Mouse (Mus musculus): ENCODE measurements around the gene Prkab2.

Prkab2 gene

DNA sequence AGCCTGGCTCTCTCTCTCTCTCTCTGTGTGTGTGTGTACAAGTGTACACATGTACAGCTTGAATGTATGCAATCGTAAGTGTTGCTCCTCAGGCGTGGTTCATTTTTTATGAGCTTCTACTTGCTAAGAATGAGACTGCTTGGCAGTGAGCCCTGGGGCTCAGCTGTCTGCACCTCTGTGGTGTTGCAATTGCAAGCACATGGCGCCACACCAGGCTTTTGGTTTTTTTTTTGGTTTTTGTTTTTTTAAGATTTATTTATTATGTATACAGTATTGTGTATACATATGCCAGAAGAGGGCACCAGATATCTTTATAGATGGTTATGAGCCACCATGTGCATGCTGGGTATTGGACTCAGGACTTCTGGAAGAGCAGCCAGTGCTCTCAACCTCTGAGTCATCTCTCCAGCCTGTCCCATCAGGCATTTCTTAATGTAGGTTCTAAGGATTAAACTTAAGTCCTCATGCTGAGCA lies 23.7 kb upstream of the Prkab2 start:
- Histone ChIP-seq H3K36me3 (ENCODE audit: insufficient read depth, low read length) (no peaks in the 10 kb centered on the region), H3K27me3 (ENCODE audit: insufficient read depth, low read length) (peaks cover 4% of the 10 kb centered on the region; the same call in 1 of the 2 replicates), H3K9me3 (ENCODE audit: low read length) (no peaks in the 10 kb centered on the region), H3K4me1 (replicated peaks; ENCODE audit: low read depth, low read length) (no peaks in the 10 kb centered on the region), H3K4me3 (replicated peaks; ENCODE audit: low read length) (no peak overlapping the region)
- TF ChIP-seq POU5F1 (IDR thresholded peaks at IDR 0.05; ENCODE audit: borderline replicate concordance, low read length) (no peak), CTCF (conservative IDR thresholded peaks at IDR 0.05; ENCODE audit: low read length) (no peak), NANOG (IDR thresholded peaks at IDR 0.05; ENCODE audit: borderline replicate concordance, low read length) (no peak)

DNA sequence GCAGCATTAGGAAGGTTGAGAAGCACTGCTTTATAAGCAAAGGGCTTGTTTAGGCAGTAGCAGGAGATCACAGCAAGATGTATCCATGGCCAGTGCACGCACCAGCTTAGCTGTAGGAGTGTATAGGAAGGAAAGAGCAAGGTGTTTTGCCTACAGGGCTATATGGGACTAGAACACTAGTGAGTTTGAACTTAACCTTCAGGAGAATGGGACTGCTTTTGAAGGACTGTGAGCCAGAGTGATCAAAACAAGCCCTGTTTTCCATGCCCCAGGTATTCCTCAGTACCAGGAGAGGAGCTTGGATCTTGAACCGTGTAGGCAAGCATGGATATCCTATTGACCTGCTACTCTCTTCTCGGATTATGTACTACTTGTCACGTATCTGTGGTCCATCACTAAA lies 16.6 kb upstream of the Prkab2 start:
- Histone ChIP-seq H3K9me3 (ENCODE audit: low read length) (no peaks in the 10 kb centered on the region), H3K4me3 (replicated peaks; ENCODE audit: low read length) (no peak overlapping the region), H3K4me1 (replicated peaks; ENCODE audit: low read depth, low read length) (no peaks in the 10 kb centered on the region), H3K27me3 (ENCODE audit: insufficient read depth, low read length) (no peaks in the 10 kb centered on the region), H3K36me3 (ENCODE audit: insufficient read depth, low read length) (no peaks in the 10 kb centered on the region)
- no peak for TF ChIP-seq POU5F1 (IDR thresholded peaks at IDR 0.05; ENCODE audit: borderline replicate concordance, low read length)
- no peak for TF ChIP-seq NANOG (IDR thresholded peaks at IDR 0.05; ENCODE audit: borderline replicate concordance, low read length)
- no peak for TF ChIP-seq CTCF (conservative IDR thresholded peaks at IDR 0.05; ENCODE audit: low read length)

DNA sequence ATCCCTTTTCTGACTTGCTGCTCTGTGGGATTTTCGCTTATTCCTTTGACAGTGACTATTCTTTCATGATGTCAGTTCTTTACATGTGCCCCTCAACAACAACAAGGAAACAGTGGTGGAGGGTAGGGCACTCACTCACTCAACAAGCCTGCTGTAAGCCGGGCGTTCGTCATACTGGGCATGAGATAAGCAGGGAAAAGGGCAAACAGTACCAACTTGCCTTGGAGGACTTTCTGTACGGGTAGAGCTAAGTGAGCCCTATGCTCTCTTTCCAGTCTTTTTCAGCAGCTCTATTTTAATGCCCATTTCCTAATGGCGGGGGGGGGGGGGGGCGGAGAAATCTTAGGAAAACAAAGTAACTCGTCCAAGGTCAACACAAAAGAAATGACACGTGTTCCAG lies 16.0 kb upstream of the Prkab2 start:
- Histone ChIP-seq H3K4me1 (replicated peaks; ENCODE audit: low read depth, low read length) (no peaks in the 10 kb centered on the region), H3K9me3 (ENCODE audit: low read length) (no peaks in the 10 kb centered on the region), H3K4me3 (replicated peaks; ENCODE audit: low read length) (no peak overlapping the region), H3K36me3 (ENCODE audit: insufficient read depth, low read length) (no peaks in the 10 kb centered on the region), H3K27me3 (ENCODE audit: insufficient read depth, low read length) (no peaks in the 10 kb centered on the region)
- no peak for TF ChIP-seq POU5F1 (IDR thresholded peaks at IDR 0.05; ENCODE audit: borderline replicate concordance, low read length)
- TF ChIP-seq NANOG (IDR thresholded peaks at IDR 0.05; ENCODE audit: borderline replicate concordance, low read length): no peak
- no peak for TF ChIP-seq CTCF (conservative IDR thresholded peaks at IDR 0.05; ENCODE audit: low read length)

GRCm38 (mm10) chr3:97648518-97648917 lies 9.5 kb upstream of the Prkab2 start:
- TF ChIP-seq POU5F1 (IDR thresholded peaks at IDR 0.05; ENCODE audit: borderline replicate concordance, low read length) (no peak), CTCF (conservative IDR thresholded peaks at IDR 0.05; ENCODE audit: low read length) (no peak), NANOG (IDR thresholded peaks at IDR 0.05; ENCODE audit: borderline replicate concordance, low read length) (no peak)
- no peaks in the 10 kb centered on the region for H3K36me3 ChIP-seq (ENCODE audit: insufficient read depth, low read length)
- no peaks in the 10 kb centered on the region for H3K4me1 ChIP-seq (replicated peaks; ENCODE audit: low read depth, low read length)
- no peaks in the 10 kb centered on the region for H3K27me3 ChIP-seq (ENCODE audit: insufficient read depth, low read length)
- H3K4me3 ChIP-seq (replicated peaks; ENCODE audit: low read length): no peak overlapping the region
- H3K9me3 ChIP-seq (ENCODE audit: low read length): no peaks in the 10 kb centered on the region

DNA sequence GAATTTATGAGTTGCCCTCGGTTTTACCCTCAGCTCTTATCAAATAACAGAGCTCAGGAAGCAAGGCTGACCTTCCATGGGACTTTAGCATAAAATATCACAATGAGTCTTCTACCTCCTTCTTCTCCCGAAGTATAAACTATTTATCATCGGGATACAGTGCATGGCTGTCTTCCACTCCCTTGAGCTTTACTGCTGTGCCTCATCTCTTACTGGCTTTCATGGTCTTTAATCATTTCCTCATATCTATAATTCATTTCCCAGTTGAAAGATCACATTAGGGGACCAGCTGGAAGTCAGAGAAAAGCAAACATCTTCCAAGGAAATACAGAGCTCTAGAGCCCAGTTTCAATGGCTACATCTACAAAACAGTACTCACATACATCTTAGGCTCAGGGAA lies 9.0 kb upstream of the Prkab2 start:
- TF ChIP-seq NANOG (IDR thresholded peaks at IDR 0.05; ENCODE audit: borderline replicate concordance, low read length) (no peak), POU5F1 (IDR thresholded peaks at IDR 0.05; ENCODE audit: borderline replicate concordance, low read length) (no peak), CTCF (conservative IDR thresholded peaks at IDR 0.05; ENCODE audit: low read length) (no peak)
- Histone ChIP-seq H3K27me3 (ENCODE audit: insufficient read depth, low read length) (no peaks in the 10 kb centered on the region), H3K9me3 (ENCODE audit: low read length) (no peaks in the 10 kb centered on the region), H3K36me3 (ENCODE audit: insufficient read depth, low read length) (no peaks in the 10 kb centered on the region), H3K4me1 (replicated peaks; ENCODE audit: low read depth, low read length) (no peaks in the 10 kb centered on the region), H3K4me3 (replicated peaks; ENCODE audit: low read length) (no peak overlapping the region)

DNA sequence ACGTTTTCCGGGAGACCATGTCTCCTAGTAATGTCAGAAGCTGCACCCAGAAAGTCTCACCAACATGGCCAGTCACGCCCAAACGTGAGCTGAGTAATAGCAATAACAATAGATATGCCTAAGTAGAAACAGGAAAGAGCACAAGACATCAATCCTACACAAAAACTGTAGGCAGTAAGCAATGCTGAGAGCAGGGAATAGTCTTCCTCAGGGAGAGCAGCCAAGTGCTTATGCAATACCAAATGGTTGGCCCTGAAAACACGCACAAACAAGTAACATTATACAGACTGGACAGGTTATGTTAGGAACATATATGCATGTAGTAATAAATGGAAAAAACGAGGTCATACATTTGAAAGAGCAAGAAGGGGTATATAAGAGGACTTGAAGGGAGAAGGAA lies 8.5 kb upstream of the Prkab2 start:
- no peaks in the 10 kb centered on the region for H3K9me3 ChIP-seq (ENCODE audit: low read length)
- H3K36me3 ChIP-seq (ENCODE audit: insufficient read depth, low read length): no peaks in the 10 kb centered on the region
- TF ChIP-seq POU5F1 (IDR thresholded peaks at IDR 0.05; ENCODE audit: borderline replicate concordance, low read length): no peak
- TF ChIP-seq NANOG (IDR thresholded peaks at IDR 0.05; ENCODE audit: borderline replicate concordance, low read length): no peak
- H3K27me3 ChIP-seq (ENCODE audit: insufficient read depth, low read length): no peaks in the 10 kb centered on the region
- no peak overlapping the region for H3K4me3 ChIP-seq (replicated peaks; ENCODE audit: low read length)
- no peaks in the 10 kb centered on the region for H3K4me1 ChIP-seq (replicated peaks; ENCODE audit: low read depth, low read length)

- TF ChIP-seq NANOG (IDR thresholded peaks at IDR 0.05; ENCODE audit: borderline replicate concordance, low read length): no peak
- TF ChIP-seq CTCF (conservative IDR thresholded peaks at IDR 0.05; ENCODE audit: low read length): no peak
- TF ChIP-seq POU5F1 (IDR thresholded peaks at IDR 0.05; ENCODE audit: borderline replicate concordance, low read length): no peak
- no peaks in the 10 kb centered on the region for H3K4me1 ChIP-seq (replicated peaks; ENCODE audit: low read depth, low read length)
- no peaks in the 10 kb centered on the region for H3K9me3 ChIP-seq (ENCODE audit: low read length)
- H3K36me3 ChIP-seq (ENCODE audit: insufficient read depth, low read length): no peaks in the 10 kb centered on the region
- no peaks in the 10 kb centered on the region for H3K27me3 ChIP-seq (ENCODE audit: insufficient read depth, low read length)
- no peak overlapping the region for H3K4me3 ChIP-seq (replicated peaks; ENCODE audit: low read length)
Observed at GRCm38 (mm10) chr3:97651604-97652003, 6.4 kb upstream of the Prkab2 start.

DNA sequence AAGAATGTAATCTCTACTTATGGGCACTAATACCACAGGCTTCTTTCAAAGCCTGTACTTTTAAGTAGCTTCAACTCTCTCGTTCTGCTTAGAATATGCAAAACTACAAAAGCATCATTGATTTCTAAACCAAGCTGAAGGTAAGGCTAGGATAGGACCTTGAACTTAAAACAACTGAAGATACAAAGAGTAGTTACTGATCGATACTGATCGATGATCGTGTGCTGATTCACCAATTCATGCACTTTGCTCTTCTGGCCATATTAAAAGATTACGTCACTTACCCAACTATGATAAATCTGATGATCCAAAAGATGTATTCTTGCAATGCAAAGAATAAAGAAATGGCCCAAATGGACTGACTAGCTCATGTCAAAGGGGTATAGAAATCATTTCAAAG lies 4.2 kb upstream of the Prkab2 start:
- H3K27me3 ChIP-seq (ENCODE audit: insufficient read depth, low read length): no peaks in the 10 kb centered on the region
- TF ChIP-seq NANOG (IDR thresholded peaks at IDR 0.05; ENCODE audit: borderline replicate concordance, low read length) (no peak), CTCF (conservative IDR thresholded peaks at IDR 0.05; ENCODE audit: low read length) (no peak)
- no peaks in the 10 kb centered on the region for H3K9me3 ChIP-seq (ENCODE audit: low read length)
- H3K4me1 ChIP-seq (replicated peaks; ENCODE audit: low read depth, low read length): peaks cover 8% of the 10 kb centered on the region
- H3K4me3 ChIP-seq (replicated peaks; ENCODE audit: low read length): no peak overlapping the region
- H3K36me3 ChIP-seq (ENCODE audit: insufficient read depth, low read length): no peaks in the 10 kb centered on the region

DNA sequence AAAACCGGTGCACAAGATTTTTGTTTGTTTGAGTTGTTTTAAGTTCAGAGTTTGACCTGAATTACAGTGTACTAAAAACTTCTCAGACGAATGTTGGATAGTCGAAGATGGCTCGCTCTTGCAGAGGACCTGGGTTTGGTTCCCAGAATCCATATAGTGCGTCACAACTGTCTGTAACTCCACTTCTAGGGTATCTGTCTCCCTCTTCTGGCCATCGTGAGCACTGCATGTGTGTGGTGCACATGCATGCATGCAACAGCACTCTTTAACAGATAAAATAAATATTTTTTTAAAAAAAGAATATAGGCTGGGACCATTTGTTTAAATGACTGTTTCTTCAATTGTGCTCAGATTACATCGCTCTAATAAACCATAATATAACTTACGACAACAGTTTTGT lies 3.1 kb upstream of the Prkab2 start:
- no peaks in the 10 kb centered on the region for H3K27me3 ChIP-seq (ENCODE audit: insufficient read depth, low read length)
- peaks cover 18% of the 10 kb centered on the region for H3K4me1 ChIP-seq (replicated peaks; ENCODE audit: low read depth, low read length)
- no peaks in the 10 kb centered on the region for H3K36me3 ChIP-seq (ENCODE audit: insufficient read depth, low read length)
- TF ChIP-seq POU5F1 (IDR thresholded peaks at IDR 0.05; ENCODE audit: borderline replicate concordance, low read length) (no peak), CTCF (conservative IDR thresholded peaks at IDR 0.05; ENCODE audit: low read length) (peak; percentile 90)
- H3K9me3 ChIP-seq (ENCODE audit: low read length): no peaks in the 10 kb centered on the region
- H3K4me3 ChIP-seq (replicated peaks; ENCODE audit: low read length): no peak overlapping the region

All from E14TG2a.4 (cell line).